Mouse (Mus musculus) heart, embryonic 11.5 days (tissue): ENCODE results near the gene Atxn1. TPM values are rescaled to one million over a fixed set of nuclear protein-coding genes. Genes with fewer than 3 reads are reported as not detected.

Experiments used
- ATAC-seq: fragments of 200-750 bp; cut with Nextera tagmentation; replicated peaks from 2 replicates; pipeline ENCODE4 v1.8.0; 2017; ENCODE audit warnings: moderate library complexity; ENCODE audit not compliant: insufficient number of reproducible peaks, low FRiP score, low TSS enrichment
- H3K27ac ChIP-seq: fragments of 300-500 bp; sonication (generic); 2 replicates; pipeline ENCODE4 v1.5.1; 2014; ENCODE audit warnings: mild to moderate bottlenecking, low read depth, low read length
- H3K27me3 ChIP-seq: fragments of 300-500 bp; sonication (generic); 2 replicates; pipeline ENCODE4 v1.6.1; 2014; ENCODE audit warnings: mild to moderate bottlenecking, low read length, mixed read lengths; ENCODE audit not compliant: control insufficient read depth, insufficient read depth
- H3K36me3 ChIP-seq: fragments of 300-500 bp; sonication (generic); 2 replicates; pipeline ENCODE4 v1.6.1; 2014; ENCODE audit warnings: mild to moderate bottlenecking, low read length, moderate library complexity, mixed read lengths; ENCODE audit not compliant: control insufficient read depth, insufficient read depth
- H3K4me1 ChIP-seq: fragments of 300-500 bp; sonication (generic); 2 replicates; pipeline ENCODE4 v1.6.1; 2014; ENCODE audit warnings: low read length; ENCODE audit not compliant: control insufficient read depth, insufficient read depth
- H3K4me2 ChIP-seq: fragments of 300-500 bp; sonication (generic); 2 replicates; pipeline ENCODE4 v1.6.1; 2014; ENCODE audit warnings: mild to moderate bottlenecking, moderate library complexity
- H3K4me3 ChIP-seq: fragments of 300-500 bp; sonication (generic); 2 replicates; pipeline ENCODE4 v1.5.1; 2014; ENCODE audit warnings: low read depth, low read length
- H3K9ac ChIP-seq: fragments of 300-500 bp; sonication (generic); 2 replicates; pipeline ENCODE4 v1.6.1; 2014; ENCODE audit warnings: mild to moderate bottlenecking, low read depth, low read length, moderate library complexity
- H3K9me3 ChIP-seq: fragments of 300-500 bp; sonication (generic); replicated peaks from 2 replicates; pipeline ENCODE4 v1.6.1; 2016; ENCODE audit warnings: low read length; ENCODE audit not compliant: control insufficient read depth
- WGBS: fragments of 180-500 bp; shearing (Covaris S2); extraction: QIAGEN DNeasy Blood & Tissue Kit; methylation state at CpG from one replicate; pipeline ENCODE4 v1.1.7; 2014; ENCODE audit not compliant: insufficient replicate concordance; 5-methylcytosine and 5-hydroxymethylcytosine counted together
- polyA plus RNA-seq: library from polyadenylated mRNA; unstranded; fragments of >200 nt; fragmentation: Nextera tagmentation; extraction: Ambion mirVana; gene quantifications from 2 replicates; pipeline ENCODE4 v1.2.1, GENCODE M21; 2014

Atxn1 gene
- polyA plus RNA-seq, 1 experiment from 2014 or later = 6.4 TPM

DNA sequence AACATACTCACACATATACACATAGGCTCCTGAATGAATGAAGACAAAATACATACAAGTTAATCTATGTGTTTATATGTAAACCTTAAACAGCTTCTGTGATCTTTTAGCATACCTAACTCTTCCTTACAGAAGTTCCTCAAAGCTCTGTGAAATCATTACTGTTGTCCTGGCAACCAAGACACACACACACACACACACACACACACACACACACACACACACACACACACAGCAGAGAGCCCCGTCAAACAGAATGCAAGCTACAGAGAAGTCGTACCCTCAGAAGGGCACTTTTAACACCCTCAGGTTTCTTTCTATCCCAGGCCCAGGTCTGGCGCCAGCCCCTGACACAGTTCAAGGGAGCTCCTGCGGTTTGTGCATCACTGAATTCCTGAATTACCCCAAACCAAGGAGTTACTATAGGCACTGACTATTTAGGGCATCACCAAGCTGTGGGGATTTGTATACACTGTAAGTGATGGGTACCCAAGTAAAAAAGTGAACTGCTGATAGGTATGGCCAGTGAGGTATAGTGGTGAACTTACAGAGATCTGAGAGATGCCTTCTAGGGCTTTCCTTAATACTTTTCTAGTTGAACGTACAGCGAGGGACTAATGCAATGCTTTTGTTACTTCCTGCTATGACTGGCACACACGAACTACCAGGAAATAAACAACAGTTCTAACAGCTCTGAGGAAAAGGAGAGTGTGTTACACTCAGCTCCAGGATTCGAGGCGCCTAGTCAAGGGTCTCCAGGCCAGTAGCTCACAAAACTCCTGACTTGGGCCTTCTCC, 75.7 kb downstream of the Atxn1 start:
- WGBS = 73% methylated on average over 9 of the region's 9 CpGs
- no peak for ATAC-seq

GRCm38 (mm10) chr13:45884878-45885277, 79.9 kb downstream of the Atxn1 start:
- ATAC-seq = no peak

More for the DNA sequence above, 75.7 kb downstream of the Atxn1 start:
- H3K9ac ChIP-seq = no peak overlapping the region
- no peak overlapping the region for H3K4me3 ChIP-seq
- H3K4me2 ChIP-seq = no peak overlapping the region
- no peaks in the 10 kb centered on the region for H3K36me3 ChIP-seq
- no peak overlapping the region for H3K27ac ChIP-seq
- no peaks in the 10 kb centered on the region for H3K4me1 ChIP-seq
- no peaks in the 10 kb centered on the region for H3K27me3 ChIP-seq
- no peaks in the 10 kb centered on the region for H3K9me3 ChIP-seq

DNA sequence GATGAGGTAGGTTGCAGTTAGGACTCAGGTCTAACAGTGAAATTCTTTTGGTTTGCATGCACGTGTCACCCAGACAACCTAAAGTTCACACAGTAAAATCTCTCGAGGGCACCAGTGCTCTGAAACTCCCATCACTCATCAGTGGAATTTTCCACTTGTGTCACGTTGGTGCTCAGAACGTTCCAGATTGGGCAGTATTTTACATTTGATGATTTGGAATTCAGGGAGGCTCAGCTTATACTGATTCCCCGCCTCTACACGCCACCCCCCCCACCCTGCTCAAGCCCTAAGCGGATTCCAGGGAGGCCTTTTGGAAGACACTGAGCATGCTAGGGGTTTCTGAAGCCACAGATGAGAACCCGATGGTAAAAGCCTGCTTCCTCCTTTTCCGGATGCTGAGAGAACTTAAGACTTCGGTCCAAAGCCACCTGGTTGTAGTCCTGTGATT, 81.0 kb downstream of the Atxn1 start:
- ATAC-seq = no peak

More at GRCm38 (mm10) chr13:45884878-45885277, 79.9 kb downstream of the Atxn1 start:
- H3K36me3 ChIP-seq = no peaks in the 10 kb centered on the region
- no peaks in the 10 kb centered on the region for H3K4me1 ChIP-seq
- H3K4me3 ChIP-seq = no peak overlapping the region
- no peaks in the 10 kb centered on the region for H3K27me3 ChIP-seq
- WGBS = 85% methylated on average over 7 of the region's 7 CpGs
- H3K4me2 ChIP-seq = no peak overlapping the region
- no peaks in the 10 kb centered on the region for H3K9me3 ChIP-seq
- no peak overlapping the region for H3K9ac ChIP-seq
- no peak overlapping the region for H3K27ac ChIP-seq

DNA sequence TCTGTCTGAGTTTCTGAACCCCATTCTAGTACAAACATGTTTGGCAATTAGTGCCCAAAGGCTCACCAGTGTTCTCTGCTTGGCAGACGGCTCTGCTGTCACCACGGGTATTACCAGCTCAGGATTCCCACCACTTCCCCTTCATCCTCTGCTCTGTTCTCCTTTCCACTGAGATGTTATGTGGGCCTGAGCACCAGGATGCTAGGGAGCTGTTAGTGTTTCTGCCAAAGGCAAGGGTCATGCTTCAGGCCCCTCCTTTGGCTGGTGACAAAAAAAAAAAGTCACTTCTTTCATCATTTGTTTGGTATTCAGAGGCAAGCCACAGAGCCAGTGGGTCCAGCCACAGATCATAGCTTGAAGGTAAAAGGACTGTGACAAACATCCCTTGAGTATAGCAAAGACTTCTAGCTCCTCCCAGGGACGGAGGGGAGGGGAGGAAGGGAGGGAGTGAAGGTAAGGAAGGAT, 81.8 kb downstream of the Atxn1 start:
- Histone ChIP-seq H3K9ac (no peak overlapping the region), H3K27me3 (no peaks in the 10 kb centered on the region), H3K4me3 (no peak overlapping the region), H3K4me1 (no peaks in the 10 kb centered on the region), H3K36me3 (no peaks in the 10 kb centered on the region), H3K4me2 (no peak overlapping the region), H3K27ac (no peak overlapping the region), H3K9me3 (no peaks in the 10 kb centered on the region)
- ATAC-seq = no peak
- WGBS = 68% methylated on average over 3 of the region's 3 CpGs

More for the DNA sequence above, 81.0 kb downstream of the Atxn1 start:
- Histone ChIP-seq H3K9me3 (no peaks in the 10 kb centered on the region), H3K4me1 (no peaks in the 10 kb centered on the region), H3K9ac (no peak overlapping the region), H3K4me3 (no peak overlapping the region), H3K4me2 (no peak overlapping the region), H3K27me3 (no peaks in the 10 kb centered on the region), H3K27ac (no peak overlapping the region), H3K36me3 (no peaks in the 10 kb centered on the region)
- WGBS = 76% methylated on average over 10 of the region's 10 CpGs

GRCm38 (mm10) chr13:45880543-45880845, 84.3 kb downstream of the Atxn1 start:
- WGBS = 81% methylated on average over 5 of the region's 5 CpGs
- no peaks in the 10 kb centered on the region for H3K4me1 ChIP-seq

DNA sequence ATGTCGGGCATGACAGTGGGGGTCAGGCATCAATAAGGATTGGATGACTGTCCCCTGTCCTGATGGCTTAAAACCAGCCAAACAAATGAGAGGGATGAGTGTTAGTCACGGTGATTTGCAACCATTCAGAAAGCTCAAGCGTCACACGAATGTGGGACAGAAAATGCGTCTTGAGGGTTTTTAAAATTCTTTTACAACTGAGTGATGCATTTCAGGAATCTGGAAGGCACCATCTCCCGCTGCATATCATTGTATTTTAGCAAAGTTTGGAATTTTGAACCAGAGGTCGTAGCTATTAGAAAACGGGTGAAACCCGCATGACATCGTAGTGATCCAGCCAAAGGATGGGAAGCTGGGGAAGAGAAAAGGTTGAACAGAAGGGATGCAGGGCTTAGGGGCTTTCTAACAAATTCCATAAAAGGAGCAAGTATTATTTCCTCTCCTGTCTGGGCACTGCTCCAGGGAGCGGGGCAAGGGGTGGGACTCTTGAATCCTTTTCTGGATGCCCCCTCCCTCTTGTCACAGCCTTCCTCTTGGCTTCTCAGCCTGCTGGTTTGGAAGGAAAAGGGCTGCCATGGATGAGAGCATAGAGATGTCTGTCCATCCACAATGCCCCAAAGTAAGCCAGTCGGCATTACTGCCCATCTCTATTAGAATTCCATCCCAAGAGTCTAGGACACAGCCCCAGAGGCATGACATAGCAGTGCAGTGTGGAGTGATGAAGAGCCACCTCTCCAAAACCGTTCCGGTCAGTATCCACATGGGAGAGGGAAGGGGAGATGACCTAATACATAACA, 84.9 kb downstream of the Atxn1 start:
- Histone ChIP-seq H3K4me2 (no peak overlapping the region), H3K9me3 (no peaks in the 10 kb centered on the region), H3K27ac (no peak overlapping the region), H3K4me3 (no peak overlapping the region), H3K9ac (no peak overlapping the region), H3K4me1 (no peaks in the 10 kb centered on the region), H3K27me3 (no peaks in the 10 kb centered on the region), H3K36me3 (no peaks in the 10 kb centered on the region)
- ATAC-seq = no peak
- WGBS = 87% methylated on average over 14 of the region's 14 CpGs

More at GRCm38 (mm10) chr13:45880543-45880845, 84.3 kb downstream of the Atxn1 start:
- H3K9me3 ChIP-seq = no peaks in the 10 kb centered on the region
- H3K36me3 ChIP-seq = no peaks in the 10 kb centered on the region
- H3K27ac ChIP-seq = no peak overlapping the region
- no peaks in the 10 kb centered on the region for H3K27me3 ChIP-seq
- H3K4me3 ChIP-seq = no peak overlapping the region
- H3K4me2 ChIP-seq = no peak overlapping the region
- no peak for ATAC-seq
- no peak overlapping the region for H3K9ac ChIP-seq

GRCm38 (mm10) chr13:45876939-45877338, 87.9 kb downstream of the Atxn1 start:
- H3K4me3 ChIP-seq = no peak overlapping the region
- H3K27me3 ChIP-seq = no peaks in the 10 kb centered on the region
- H3K9me3 ChIP-seq = no peaks in the 10 kb centered on the region
- H3K27ac ChIP-seq = no peak overlapping the region
- no peaks in the 10 kb centered on the region for H3K4me1 ChIP-seq
- WGBS = 74% methylated on average over 5 of the region's 5 CpGs
- ATAC-seq = no peak
- no peak overlapping the region for H3K4me2 ChIP-seq
- H3K9ac ChIP-seq = no peak overlapping the region
- no peaks in the 10 kb centered on the region; the same call in 1 of the 2 replicates for H3K36me3 ChIP-seq

DNA sequence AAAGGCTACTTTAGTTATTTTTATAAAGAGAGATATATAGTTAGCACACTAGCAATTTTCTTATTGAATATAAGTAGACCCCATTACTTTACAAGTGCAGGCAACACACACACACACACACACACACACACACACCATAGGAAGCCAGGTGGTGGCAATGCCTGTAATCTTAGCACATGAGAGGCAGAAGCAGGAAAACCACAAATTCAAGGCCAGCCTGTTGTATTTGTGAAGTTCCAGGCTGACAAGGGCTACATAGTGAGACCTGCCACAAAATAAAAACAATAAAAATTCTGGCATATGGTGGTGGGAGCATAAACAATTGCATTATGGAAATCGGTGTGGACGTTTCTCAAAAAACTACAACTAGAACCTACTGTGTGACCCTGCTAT, 88.4 kb downstream of the Atxn1 start:
- Histone ChIP-seq H3K4me3 (no peak overlapping the region), H3K27ac (no peak overlapping the region), H3K9ac (no peak overlapping the region), H3K36me3 (no peaks in the 10 kb centered on the region; the same call in 1 of the 2 replicates), H3K9me3 (no peaks in the 10 kb centered on the region), H3K27me3 (no peaks in the 10 kb centered on the region), H3K4me2 (no peak overlapping the region), H3K4me1 (no peaks in the 10 kb centered on the region)
- 94% methylated on average over 2 of the region's 2 CpGs for WGBS
- no peak for ATAC-seq
